Mouse (Mus musculus) urinary bladder, postnatal 0 days (tissue): Measurements from ENCODE around the gene Ccdc190. TPM values are rescaled to one million over a fixed set of nuclear protein-coding genes. Genes with fewer than 3 reads are reported as not detected.

ENCODE experiments used
- polyA plus RNA-seq: library from polyadenylated mRNA; unstranded; fragments of >200 nt; fragmentation: Nextera tagmentation; extraction: Ambion mirVana; gene quantifications from 2 replicates; pipeline ENCODE4 v1.2.1, GENCODE M21; 2015

Gene Ccdc190
- not detected in 2 replicates for polyA plus RNA-seq

DNA sequence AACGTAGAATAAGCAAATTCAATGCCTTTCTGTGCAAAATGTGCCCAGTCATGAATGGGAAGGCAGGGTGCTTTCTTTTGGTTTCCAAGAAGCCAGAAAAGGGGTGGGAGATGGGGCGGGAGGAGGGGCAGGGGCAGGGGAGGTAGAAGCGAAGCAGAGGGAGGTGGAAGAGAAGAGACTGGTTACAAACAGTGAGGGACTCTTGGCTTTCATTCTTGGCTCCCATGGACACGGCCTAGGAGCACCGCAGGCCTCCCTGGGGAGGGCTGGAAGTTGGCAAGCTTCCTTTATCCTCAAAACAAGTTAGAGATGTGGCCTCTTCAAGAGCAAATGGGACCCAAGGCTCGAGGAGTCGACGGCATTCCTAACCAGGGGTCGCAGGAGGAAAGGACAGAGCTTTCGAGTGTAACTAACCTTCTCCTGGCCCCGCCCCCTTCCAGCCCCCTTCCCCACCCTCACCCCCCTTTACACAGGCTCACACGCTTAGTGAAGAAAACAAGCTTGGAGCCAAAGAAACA is at the start of gene Ccdc190:
Ccdc190 (plus strand) TSS at position 195 of the 518 bp plus-strand sequence.

GRCm38 (mm10) chr1:169968792-169969515 is 40.5 kb downstream of the Ccdc190 start, which contains the start of gene Hsd17b7:
TSS of gene Hsd17b7 (minus strand) at chr1:169969241.

Other genes with a start within 250 kb of the Ccdc190 start
- 8.6 and 11.8 TPM in 2 replicates for gene Rgs4, start 181.0 kb upstream of the Ccdc190 start, polyA plus RNA-seq
- 25.0 and 77.8 TPM in 2 replicates for gene Hsd17b7, start 40.6 kb downstream of the Ccdc190 start, polyA plus RNA-seq
- gene Ddr2, start 182.1 kb downstream of the Ccdc190 start, polyA plus RNA-seq, result 69.2 and 86.5 TPM in 2 replicates
- gene Uap1, start 246.3 kb downstream of the Ccdc190 start, polyA plus RNA-seq, result 47.6 and 52.3 TPM in 2 replicates